11 mouse cellular contexts compared by ENCODE assay signal in the genomic region with DNA sequence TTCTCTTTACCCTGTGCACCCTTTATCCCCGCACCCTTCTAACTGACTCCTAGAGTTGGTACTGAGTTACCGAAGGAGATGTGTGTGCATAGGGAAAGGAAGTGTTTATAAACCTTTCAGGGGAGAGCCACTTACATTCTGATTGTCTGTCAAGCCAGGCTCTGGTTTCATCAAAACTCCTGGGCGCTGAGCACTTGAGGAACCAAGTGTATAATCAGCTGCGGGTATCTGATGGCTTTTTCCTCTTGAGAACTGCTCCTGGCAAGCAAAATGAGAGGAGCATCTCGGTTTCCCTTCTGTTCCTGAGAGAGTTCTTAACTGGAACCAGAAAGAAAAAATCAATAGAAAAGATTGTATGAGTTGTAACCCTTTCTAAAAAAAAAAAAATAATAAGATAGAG.
"Had no signal": no experiment of that assay in that cellular context is flagged by ENCODE, and none has a peak within 500 bp of the region (broad histone marks: within the 10 kb centered on the region; RNA-seq: fewer than 3 reads in every experiment).

No protein-coding gene starts in this region.

- H3K4me2 ChIP-seq: midbrain, embryonic 12.5 days had no signal

- H3K9me3 ChIP-seq: midbrain, embryonic 12.5 days had no signal

- H3K4me3 ChIP-seq: midbrain, embryonic 12.5 days had no signal

- DNase-seq: kidney, adult 11 months; kidney, adult 9 months; kidney, postnatal 36 days; layer of hippocampus, adult 9-11 months; layer of hippocampus, postnatal 36 days; lung, postnatal 10 days; thymus, adult 18-20 months; thymus, postnatal 14 days had no signal

- H3K27ac ChIP-seq: kidney, postnatal 0 days; midbrain, embryonic 12.5 days had no signal

- H3K27me3 ChIP-seq: midbrain, embryonic 12.5 days had no signal

- ATAC-seq: midbrain, embryonic 16.5 days had no signal

- H3K9ac ChIP-seq: midbrain, embryonic 12.5 days had no signal
